Mouse (Mus musculus) embryo, embryonic 10 days (tissue): Measurements from ENCODE around the gene Pafah1b2.
A peak's percentile ranks its signal among the peaks of the same experiment; 100 is the strongest.

Experiments
- DNase-seq: peaks from one replicate; pipeline ENCODE4 v3.0.0-alpha.2; 2015; ENCODE audit warnings: low spot score

Gene Pafah1b2

DNA sequence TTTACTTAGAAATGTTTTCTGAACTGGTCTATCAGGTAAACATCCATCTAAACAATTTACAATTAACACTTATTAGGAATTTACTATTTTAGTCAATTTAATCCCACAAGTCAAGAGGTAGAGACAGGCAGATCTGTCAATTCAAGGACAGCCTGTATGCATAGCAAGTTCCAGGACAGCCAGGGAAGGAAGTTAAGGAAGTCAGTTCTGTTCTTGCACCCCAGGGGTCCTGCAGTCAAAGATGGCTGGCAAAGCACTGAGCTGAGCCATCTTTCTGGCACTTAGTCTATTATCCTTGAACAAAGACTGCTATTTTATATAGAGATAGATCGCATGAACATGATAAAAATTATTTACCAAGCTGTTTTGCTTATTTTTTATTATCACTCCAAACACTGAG lies 31.9 kb downstream of the Pafah1b2 start:
- DNase-seq = no peak

DNA sequence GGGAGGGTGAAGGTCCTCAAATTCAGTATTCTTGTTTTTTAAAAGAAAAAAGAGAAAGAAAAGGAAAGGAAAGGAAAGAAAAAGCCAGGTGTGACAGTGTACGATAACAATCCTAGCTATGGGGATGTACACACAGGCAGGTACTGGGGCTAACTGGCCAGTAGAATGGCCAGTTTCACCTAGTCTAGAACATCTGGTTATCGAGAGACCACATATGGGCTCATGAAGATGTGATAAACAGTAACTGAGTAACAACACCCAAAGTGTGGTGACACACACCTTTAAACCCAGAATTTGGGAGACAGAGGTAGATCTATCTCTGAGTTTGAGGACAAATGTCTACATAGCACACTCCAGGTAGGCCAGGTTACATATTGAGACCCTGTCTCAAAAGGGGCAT lies 32.7 kb downstream of the Pafah1b2 start:
- no peak for DNase-seq

DNA sequence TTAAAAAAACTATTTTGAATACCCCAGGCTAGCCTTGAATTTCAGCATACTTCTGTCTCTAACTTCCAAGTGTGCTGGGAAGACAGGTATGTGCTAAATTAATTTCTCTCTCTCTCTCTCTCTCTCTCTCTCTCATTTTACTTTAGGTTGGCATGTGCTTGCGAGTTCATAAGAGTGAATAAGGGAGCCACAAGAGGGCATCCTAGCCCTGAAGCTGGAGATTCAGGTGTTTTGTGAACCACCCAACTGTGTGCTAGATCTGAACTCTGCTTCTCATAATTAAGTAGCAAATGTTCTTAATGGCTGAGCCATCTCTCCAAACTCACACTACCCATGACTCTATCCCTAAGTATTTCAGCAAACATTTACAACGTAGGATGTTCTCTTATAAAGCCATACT lies 35.6 kb downstream of the Pafah1b2 start:
- no peak for DNase-seq

- no peak for DNase-seq
These were observed 48.9 kb downstream of the Pafah1b2 start for GRCm38 (mm10) chr9:45963577-45963976.

GRCm38 (mm10) chr9:45961855-45962254 lies 50.6 kb downstream of the Pafah1b2 start:
- no peak for DNase-seq

DNA sequence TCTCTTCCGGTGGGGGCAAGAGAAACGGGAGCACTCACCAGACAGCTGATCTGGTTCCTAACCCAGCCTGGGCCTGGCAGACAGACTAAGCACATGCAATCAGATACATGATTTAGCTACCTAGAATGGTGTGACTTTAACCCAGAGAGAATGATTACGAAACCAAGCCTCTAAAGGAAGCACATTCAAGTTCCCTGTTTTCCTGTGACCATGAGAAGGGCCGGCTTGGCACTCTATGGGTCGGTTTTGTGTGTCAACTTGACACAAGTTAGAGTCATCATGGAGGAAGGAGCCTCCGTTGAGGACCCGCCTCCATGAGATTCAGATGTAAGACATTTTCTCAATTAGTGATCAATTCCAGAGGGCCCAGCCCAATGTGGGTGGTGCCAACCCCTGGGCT lies 52.8 kb downstream of the Pafah1b2 start:
- DNase-seq = no peak

DNA sequence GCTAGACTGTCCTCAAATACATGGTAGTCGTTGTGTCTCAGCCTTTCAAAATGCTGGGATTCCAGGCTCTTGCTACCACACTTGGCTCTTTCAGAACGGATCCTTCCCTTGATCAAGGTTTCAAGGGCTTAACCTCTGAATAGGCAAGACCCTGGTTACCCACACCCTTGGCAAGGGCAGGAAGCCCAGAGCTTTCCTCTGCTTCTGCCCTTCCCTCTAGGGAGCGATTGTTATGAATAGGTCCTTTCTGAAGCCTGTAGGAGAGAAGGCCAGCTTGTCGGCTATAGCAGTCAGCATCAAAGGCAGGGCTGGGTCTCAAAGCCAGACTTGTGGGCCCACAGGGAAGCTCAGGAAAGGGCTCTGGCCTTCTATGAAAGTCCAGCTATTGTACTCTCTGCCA lies 53.6 kb downstream of the Pafah1b2 start:
- DNase-seq = no peak

DNA sequence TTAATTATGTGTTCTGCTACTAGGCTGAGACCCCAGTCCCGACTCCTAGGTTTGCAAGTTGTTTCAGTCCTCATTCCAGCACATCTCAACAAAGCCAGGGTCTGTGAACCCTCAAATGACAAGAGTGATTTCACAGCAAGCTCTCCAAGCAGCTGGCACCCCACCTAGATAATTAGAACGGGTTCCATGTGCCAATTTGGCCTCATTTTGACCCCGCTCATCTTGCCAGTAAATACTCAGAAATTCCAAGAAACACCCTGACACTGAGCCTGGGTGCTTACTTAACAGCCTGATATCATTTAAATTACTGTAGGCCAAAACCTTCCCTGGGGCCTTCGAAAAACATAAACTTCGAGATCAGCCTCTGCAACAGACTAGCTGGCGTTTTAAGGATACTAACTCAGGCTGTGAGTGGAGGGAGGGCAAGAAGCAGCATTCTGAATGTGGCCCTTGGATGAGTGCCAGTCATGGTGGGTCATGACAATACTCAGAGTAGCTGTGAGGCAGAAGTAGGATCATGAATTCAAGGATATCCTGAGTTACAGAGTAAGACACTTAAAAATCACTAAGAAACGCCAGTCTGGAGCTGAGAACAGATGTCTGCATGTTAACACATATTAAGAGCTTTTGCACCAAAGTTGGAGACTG lies 54.3 kb downstream of the Pafah1b2 start:
- DNase-seq = no peak

GRCm38 (mm10) chr9:45955107-45955963 lies 57.2 kb downstream of the Pafah1b2 start, which contains the start of gene Sidt2:
TSS of gene Sidt2 (minus strand) at chr9:45955258.
- peak; percentile 92 for DNase-seq

GRCm38 (mm10) chr9:45954294-45955106 lies 58.0 kb downstream of the Pafah1b2 start:
- peak; percentile 63 for DNase-seq

DNA sequence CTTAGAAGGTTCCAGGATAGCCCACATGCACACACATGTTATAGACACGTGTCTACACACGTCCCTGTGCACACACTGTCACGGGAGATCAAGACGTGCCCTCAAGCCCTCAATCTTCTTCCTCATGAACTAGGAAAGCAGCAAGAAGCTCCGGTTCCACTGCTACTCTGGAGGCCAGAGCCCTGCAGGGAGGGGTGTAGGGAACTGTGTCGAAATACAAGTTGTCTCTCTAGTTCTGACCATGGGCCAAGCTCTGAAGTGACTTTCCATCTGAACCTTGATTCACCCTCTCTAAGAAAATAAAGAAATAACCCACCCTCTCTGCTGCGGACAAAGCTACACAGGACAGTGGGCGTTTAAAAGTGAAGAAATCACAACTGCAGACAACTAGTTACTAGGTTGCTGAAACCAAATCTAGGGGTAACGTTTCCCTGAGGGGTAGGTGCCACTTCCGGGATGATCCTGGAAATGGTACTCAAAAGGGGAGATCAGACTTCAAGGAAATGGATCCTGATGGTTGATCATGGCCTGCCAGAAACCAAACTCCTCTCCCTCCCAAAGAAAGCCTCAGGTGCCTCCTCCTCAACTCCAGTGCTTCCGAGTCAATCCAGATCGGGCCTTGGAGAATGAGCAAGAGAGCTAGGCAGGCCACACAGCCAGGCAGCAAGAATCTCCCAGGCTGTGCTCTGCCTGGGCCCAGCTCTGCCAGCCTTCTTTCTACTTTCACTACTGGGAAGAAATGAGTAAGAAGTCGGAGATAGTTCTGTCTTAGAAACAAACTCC lies 58.8 kb downstream of the Pafah1b2 start:
- no peak for DNase-seq

GRCm38 (mm10) chr9:45952890-45953289 lies 59.6 kb downstream of the Pafah1b2 start:
- DNase-seq = no peak

DNA sequence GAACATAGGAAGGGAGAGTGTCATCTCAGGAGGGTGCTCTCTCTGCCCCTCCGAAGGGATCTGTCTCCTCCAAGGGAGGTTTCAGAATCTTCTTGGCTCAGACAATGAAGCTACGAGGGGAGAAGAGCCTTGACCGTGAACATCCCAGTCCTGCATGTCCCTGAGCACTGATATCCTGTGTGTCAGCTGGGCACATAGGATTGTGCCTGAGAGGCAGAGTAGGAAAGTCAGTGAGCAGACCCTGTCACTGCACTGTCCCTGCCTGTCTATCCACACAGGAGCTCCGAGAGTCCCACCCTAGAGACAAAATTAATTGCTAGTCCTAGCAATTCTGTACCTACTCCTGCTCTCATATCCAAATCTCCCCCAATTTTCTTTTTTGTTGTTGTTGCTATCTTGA lies 60.4 kb downstream of the Pafah1b2 start:
- no peak for DNase-seq

GRCm38 (mm10) chr9:45946872-45947183 lies 65.7 kb downstream of the Pafah1b2 start:
- no peak for DNase-seq

GRCm38 (mm10) chr9:45946182-45946871 lies 66.2 kb downstream of the Pafah1b2 start:
- no peak for DNase-seq

GRCm38 (mm10) chr9:45945721-45946120 lies 66.8 kb downstream of the Pafah1b2 start:
- DNase-seq = no peak

- no peak for DNase-seq
These were observed 67.7 kb downstream of the Pafah1b2 start for GRCm38 (mm10) chr9:45944506-45945400.

- no peak for DNase-seq
These were observed 68.6 kb downstream of the Pafah1b2 start for GRCm38 (mm10) chr9:45943628-45944505.

DNA sequence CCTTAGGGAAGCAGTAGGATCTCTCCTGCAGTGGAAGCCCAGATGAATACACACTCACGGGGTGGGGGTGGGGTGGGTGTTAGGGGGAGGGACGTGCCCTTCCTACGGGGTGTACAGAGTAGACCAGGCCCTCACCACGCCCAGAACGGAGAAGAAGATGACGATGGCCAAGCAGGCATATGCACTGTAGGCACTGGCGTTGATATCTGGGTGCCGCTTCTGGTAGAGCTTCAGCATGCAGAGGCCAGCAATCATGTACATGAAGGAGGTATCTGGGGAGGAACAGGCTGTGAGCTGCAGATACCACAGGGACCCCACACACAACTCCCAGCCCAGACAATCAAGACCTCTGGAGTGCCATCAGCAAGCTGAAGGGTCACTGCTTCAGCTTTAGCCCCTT lies 69.6 kb downstream of the Pafah1b2 start:
- DNase-seq = no peak
